Mouse (Mus musculus): Measurements from ENCODE around the gene Setd1b.

GRCm38 (mm10) chr5:123098487-123098886 is 43.5 kb upstream of the Setd1b start:
- no peak for TF ChIP-seq CTCF (IDR thresholded peaks at IDR 0.05; ENCODE audit: low read depth)
- no peak for TF ChIP-seq EP300 (IDR thresholded peaks at IDR 0.05; ENCODE audit: low read depth)
